Mouse (Mus musculus): ENCODE data around the gene Zbtb16. TPM values are rescaled to one million over a fixed set of nuclear protein-coding genes. Genes with fewer than 3 reads are reported as not detected.
A peak's percentile ranks its signal among the peaks of the same experiment; 100 is the strongest.

The Zbtb16 gene
- total RNA-seq, 2 experiments from 2014 or later: 103 TPM

DNA sequence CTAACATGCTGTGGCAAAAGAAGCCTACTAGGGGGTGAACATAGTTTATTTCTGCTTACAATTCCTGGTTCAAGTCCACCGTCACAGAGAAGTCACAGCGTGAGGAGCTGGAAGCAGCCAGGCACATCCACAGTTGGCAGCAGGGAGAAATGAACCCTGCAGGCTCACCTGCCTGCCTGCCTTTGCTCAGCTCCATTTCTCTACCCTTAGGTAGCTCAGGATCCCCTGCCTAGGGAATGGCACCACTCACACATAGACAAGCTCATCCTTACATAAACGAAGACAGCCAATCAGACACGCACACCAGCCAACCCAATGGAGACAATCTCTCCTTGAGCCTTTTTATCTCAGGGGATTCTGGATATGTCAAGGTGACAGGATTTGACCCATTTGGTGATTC is 87.3 kb downstream of the Zbtb16 start:
- no peak for DNase-seq (ENCODE audit: extremely low spot score in 1 of 2, low spot score in 1 of 2)

DNA sequence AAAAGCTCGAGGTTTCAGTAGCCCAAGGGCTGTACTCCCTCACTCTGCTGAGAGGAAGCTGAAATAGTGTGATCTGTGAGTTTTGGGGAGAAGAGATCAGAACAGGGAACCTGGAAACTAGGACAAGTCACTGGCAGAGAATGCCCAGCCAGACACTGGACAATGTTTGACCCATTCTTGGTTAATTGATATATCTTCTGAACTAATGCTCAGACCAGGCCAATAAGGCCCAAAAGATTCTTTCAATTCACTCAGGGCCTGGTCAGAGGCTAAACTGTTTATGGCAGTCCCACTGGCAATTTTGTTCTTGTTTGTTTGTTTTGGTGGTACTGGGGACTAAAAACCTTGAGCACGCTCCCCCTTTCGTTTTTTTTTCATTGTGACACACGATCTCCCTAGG is 87.8 kb downstream of the Zbtb16 start:
- DNase-seq (ENCODE audit: extremely low spot score in 1 of 2, low spot score in 1 of 2): no peak

DNA sequence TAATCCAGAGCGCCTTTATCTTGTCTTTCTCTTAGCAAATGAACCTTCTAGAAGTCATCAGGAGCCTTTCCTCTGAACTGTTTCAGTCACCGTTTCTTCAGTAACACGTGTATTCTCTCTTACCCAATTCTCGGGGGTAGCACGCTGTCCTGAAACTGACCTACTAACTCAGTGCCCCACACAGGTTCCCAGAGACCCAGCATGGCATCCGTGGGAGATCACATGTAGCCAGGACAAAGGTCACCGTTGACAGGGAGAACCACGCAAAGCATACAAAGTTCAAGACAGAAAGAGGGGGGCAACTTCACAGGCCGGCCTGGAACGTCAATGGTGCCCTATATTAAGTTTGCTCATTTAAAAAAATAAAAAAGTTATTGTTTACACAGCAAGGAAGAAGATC is 89.5 kb downstream of the Zbtb16 start:
- no peak for DNase-seq (ENCODE audit: extremely low spot score in 1 of 2, low spot score in 1 of 2)

DNA sequence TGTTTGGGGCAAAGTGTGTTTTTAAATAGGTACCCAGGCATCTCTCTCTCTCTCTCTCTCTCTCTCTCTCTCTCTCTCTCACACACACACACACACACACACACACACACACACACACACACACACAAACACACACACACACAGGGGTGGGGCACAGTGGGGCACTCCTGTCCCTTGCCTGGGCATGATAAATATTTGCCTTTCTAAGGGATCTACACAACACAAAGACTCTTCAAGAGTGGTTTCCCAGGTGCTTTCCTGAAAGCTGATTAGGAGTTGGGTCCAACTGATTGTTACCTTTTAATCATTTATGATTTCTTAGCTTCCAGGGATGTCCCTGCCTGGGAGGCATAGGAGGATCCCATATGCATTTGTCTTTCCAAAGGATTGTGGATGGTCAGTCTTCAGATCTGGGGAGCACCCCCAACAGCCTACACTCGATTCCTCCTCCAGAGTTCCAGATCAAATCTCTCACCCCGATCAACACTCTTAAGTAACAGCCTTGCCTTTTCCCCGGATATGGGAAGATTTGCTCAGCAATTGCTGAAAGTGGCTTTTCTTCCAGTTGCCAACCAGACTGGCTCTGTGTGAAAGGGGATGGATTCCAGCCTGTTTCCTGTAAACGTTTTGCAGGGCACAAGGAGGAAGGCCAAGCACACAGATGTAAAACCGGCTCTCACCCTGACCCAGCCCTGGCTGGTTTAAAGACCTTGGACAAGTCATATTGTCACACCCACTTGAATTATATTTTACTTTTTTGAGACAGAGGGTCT is 90.5 kb downstream of the Zbtb16 start:
- DNase-seq (ENCODE audit: extremely low spot score in 1 of 2, low spot score in 1 of 2): no peak

DNA sequence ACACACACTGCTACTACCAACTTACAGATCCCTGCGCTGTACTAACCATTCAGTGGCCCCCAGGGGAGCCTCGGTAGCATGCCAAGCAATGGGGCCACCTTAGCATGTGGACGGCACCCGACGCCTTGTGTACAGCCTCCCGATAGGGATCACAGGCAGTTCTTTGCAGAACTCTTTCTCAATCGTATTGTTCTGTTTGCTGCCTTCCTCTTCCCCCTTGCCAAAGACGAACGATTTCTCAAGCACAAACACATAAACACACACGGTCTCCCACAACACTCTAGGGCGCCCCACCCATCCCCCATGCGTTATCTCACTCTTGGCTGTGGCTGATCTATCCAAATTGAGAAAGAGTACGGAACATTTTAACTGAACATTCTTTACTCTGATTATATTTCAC is 91.1 kb downstream of the Zbtb16 start:
- DNase-seq (ENCODE audit: extremely low spot score in 1 of 2, low spot score in 1 of 2): no peak

DNA sequence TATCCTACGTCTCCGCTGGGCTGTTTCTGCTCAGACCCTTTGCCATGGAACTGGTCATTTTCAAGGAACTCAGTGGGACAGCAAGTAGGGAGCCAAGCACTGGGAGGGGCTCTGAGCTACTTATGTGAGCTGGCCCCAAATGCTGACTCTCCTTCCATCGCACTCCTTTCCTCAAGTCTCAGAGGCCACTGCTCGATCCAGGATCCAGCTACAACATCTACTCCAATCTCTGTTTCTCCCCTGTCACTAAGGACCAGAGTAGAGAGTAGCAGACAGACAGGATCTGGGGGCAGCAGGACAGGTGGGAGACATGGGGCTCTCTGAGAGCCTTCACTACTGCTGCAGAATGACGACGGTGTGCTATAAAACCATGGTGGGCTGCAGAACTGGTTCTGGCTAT is 91.6 kb downstream of the Zbtb16 start:
- no peak for DNase-seq (ENCODE audit: extremely low spot score in 1 of 2, low spot score in 1 of 2)

DNA sequence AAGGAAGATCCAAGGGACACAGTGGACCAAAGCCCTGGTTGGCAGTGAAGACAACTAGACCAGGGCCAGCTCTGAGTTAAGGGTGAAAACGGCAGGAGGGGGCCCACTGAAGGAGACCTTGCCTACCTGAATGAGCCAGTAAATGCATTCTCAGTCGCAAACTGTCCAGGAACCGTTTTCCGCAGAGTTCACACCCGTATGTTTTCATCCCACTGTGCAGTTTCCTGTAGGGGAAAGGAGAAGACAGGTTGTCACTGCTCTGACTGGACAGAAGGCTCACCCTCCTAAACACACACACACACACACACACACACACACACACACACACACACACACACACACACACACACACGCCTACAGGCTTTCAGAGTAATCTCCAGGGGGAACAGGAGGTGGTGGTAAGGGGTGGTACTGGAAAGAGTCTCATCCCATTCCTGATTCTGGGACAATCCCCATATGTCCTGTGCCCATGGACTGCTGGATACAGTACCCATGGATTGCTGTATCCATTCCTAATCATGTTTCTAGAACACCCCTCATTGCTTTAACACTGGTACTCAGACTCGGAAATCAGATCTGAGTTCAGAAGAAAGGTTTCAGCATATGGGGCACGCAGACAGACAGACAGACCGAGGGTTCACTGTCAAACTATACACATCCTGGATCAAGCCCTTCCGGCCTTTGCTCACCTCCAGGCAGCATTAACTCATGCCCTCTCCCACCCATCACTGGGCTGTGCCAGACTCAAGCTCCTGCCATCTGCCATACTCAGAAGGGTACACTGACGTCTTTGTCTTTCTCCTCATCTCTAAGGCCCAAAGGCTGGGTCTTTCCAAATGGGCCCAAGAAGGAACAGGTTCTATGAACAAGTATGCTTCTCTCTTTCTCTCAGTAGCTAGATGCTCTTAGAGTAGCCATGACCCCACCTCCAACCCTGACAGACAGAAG is 92.4 kb downstream of the Zbtb16 start:
- DNase-seq (ENCODE audit: extremely low spot score in 1 of 2, low spot score in 1 of 2): no peak

DNA sequence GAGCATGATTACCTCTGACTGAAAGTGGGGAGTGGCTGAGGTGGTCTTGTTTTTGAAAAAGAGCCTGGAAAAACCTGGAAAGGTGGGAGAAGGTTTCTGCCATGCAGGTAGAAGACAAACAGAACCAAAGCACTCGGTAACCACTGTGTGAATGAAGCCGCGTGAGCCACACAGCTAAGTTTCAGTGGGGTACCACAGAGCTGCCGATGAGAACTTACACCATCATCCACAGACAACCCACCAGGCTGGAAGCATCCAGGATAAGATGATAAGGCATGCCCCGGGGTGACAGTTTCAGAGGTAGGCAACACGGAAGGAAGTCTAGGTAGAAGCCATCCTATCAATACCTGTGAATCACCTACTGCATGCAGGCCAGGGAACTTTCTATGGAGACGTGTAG is 93.9 kb downstream of the Zbtb16 start:
- no peak for DNase-seq (ENCODE audit: extremely low spot score in 1 of 2, low spot score in 1 of 2)

DNA sequence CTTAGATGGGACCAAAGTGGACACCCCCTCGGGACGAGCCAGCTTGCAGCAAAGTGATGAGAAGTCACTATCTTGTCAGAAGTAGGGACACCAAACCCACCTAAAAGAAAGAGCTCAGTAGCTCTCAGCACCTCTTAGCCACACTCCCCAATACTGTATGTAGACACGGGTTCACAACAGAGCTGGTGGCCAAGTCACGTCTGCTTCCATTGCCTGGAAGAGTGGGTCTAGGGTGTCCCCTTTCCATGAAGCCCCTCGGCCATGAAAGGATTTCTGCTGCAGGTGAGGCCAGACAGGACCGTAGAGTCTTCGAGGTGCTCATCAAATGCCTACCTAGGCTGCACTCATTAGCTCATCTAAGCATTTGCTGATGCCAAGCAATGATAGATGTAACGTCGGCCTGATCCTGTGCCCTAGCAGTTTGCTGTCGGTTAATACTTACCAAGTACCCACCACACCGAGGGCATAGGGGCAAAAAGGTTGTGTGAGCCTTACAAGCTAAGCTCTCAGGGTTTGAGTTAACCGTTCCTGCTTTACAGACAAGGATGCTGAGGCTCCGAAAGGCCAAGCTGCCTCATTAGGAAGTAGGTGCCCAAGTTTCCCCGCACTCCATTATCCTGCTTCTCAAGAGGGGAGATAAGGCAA is 94.5 kb downstream of the Zbtb16 start:
- DNase-seq (ENCODE audit: extremely low spot score in 1 of 2, low spot score in 1 of 2): no peak

DNA sequence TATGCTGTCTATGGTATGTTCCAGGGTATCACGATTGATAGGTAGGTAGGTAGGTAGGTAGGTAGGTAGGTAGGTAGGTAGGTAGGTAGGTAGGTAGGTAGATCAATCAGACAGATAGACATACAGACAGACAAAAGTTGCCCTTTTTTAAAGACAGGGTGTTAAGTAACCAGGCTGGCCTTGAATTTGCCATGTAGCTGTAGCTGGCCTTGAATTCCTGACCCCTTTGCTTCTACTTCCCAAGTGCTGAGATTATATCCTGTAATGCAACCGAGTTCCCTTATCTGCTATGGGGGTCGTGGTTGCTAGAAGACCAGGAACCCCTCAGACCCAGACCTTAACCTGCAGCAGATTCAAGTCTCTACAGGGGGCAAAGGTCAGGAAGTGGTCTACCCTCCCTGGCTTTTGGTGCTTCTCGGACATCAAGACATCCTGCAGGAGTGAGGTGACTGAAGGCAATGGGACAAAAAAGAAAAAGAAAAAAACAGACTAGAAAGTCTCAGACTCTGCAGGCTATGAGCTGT is 95.2 kb downstream of the Zbtb16 start:
- DNase-seq (ENCODE audit: extremely low spot score in 1 of 2, low spot score in 1 of 2): no peak

DNA sequence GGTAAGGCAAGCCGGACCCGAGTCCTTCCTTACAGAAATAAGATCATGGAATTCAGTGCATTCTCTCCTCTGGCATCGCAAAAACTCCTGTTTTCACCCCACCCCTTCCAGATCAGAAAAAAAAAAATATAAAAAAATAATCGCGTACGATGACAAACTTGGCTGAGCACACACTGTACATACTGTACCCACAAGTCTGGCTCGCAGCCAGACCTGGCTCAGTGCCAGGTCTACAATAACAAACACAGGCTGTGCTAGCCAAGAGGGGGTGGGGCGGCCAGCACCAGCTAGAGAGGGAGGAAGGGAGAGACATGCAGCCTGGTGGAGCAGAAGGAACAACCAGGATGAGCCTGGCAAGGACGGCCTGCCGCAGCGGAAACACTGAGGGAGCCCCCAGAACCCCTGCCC is 95.9 kb downstream of the Zbtb16 start:
- DNase-seq (ENCODE audit: extremely low spot score in 1 of 2, low spot score in 1 of 2): peak; percentile 89 to 95

DNA sequence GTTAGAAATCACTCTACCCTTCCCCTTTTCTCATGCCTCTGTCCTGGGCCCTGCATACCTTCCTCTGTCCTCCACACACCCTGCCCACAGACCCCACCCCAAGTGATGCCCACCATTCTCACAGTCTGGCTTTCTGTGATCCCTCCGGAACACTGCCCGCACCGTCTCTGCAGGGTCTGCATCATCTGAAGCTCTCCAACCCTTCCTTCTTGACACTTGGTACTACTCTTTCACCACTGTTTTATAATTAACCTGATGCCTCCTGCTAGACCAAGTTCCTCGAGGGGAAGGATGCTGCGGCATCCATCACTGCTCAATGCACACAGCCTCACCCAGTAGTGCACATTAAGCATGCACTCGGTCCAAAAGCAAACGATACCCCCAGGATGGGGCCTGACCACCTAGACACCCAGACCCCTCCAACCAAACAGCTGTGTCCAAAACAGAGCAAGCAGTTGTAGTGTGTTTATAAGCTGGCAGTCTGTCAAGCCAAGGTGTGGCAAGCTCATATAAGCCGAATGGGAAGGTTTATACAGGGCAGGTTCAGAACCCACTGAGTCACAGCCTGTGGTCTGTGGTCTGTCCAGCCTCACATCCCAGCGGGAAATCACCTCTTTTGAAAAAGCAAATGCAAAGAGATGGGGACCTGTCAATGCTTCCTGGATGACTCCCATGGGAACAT is 97.1 kb downstream of the Zbtb16 start:
- DNase-seq (ENCODE audit: extremely low spot score in 1 of 2, low spot score in 1 of 2): no peak

DNA sequence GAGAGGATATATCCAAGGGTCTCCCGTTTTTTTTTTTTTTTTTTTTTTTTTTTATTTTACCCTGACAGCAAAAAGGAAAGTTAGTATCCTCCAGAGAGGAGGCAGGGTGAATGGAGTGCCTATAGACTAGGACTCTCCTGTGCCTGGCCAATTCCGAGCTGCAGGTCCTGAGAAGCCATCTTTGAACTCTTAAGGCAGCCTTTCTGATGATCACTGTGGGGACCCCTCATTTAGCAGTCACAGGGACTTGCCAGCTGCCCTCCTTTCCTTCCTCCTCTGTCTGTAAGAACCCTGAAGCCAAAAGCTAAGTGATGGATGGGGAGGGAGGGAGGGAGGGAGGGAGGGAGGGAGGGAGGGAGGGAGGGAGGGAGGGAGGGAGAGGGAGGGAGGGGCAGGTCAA is 98.1 kb downstream of the Zbtb16 start:
- DNase-seq (ENCODE audit: extremely low spot score in 1 of 2, low spot score in 1 of 2): no peak

DNA sequence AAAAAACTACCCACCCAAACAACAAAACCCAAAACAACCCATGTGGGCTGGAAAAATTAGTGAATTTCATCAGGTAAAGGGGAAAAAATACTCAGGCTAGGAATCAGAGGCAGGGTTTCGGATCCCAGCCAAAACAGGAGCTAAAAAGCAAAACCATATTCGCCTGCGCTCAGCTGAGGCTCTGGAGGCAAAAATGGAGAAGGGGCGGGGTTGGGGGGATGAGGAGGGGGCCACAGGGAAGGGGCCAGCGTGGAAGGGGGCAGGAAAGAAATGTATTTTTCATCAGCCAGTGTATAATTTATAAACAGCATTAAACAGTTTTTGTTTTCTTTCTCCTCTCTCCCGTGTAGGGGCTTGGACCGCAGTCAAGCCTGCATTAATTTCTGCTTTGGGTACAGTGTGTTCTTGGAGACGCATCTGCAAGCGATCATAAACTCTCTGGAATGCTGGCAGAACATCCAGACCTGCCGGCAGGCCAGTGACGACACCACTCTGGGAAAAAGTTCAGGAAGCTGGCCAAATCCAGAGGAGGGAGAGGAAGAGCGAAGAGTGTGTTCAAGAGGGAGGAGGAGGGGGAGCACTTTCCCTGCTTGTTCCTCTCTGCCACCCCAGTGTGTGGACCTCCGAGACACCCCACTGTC is 98.7 kb downstream of the Zbtb16 start:
- peak; percentile 58 to 66 for DNase-seq (ENCODE audit: extremely low spot score in 1 of 2, low spot score in 1 of 2)

DNA sequence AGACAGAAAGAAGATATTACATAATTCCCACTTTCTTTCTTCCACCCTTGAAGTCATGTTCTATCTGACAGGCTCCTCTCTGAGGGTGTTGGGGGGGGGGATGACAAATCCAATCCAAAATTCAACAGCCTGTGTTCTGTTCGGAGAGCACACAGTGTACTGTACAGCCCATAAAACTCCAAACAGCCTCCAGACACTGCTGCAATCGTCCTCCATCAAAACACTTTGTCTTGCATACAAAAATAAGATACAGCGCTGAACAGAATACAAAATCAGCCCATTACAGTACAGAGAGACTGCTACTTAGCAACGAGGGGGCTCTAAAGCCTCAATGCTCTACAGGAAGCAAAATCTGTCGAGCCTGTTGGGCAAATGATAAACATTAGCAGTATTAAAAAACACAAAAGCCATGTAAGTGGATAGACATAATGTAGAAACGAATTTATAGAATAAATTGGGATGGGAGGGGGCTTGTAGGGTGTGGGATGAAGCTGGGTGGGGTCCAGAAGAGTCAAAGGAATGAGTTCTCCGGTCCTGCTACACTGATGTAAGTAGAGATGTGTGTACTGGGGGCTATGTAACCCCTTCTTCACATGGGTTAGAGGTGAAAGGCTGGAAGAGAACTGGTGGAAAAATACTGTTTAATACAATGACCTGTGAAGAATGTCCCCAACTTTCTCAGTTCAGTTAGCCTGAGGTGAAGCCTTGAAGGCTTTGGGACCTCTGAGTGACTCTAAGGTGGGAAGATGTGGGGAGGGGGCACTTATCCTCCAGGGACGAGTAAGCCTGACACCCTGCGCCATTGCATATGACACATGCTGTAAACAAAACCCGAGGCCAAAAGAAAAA is 99.4 kb downstream of the Zbtb16 start:
- DNase-seq (ENCODE audit: extremely low spot score in 1 of 2, low spot score in 1 of 2): no peak

DNA sequence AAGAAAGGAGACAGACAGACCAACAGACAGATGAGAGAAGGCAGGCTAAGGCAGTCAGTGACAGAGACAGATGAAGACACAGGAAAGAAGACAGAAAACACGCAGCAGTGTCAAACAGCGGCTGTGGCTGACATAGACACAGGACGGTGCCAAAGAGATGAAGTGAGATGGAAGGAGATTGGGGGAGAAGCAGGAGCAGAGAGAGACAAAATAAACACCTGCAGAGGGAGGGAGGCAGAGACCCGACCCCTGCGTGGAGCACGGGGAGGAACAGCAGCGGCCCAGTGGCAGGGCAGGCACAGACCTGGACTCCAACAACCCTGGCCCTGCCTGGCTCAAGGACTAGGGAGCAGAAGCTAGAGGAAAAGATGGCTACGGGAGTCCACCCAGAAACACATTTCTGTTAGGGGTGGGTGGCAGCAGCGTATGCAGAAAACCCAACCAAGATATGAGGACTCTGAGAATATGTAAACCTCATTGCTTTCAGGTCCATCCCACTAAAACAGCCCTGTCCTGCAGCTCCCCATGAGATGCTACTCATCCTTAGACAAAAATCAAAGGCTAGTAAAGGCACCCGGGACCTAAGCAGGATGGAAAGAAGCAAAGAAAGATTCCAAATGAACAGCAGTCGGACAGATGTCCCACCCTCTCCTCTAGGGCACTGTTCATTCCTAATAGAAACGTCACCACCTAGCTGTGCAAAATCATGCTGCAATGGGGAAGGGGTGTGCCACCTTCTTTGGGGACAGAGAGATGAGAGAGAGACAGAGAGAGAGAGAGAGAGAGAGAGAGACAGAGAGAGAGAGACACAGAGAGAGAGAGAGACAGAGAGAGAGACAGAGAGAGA is 100.3 kb downstream of the Zbtb16 start:
- no peak for DNase-seq (ENCODE audit: extremely low spot score in 1 of 2, low spot score in 1 of 2)

DNA sequence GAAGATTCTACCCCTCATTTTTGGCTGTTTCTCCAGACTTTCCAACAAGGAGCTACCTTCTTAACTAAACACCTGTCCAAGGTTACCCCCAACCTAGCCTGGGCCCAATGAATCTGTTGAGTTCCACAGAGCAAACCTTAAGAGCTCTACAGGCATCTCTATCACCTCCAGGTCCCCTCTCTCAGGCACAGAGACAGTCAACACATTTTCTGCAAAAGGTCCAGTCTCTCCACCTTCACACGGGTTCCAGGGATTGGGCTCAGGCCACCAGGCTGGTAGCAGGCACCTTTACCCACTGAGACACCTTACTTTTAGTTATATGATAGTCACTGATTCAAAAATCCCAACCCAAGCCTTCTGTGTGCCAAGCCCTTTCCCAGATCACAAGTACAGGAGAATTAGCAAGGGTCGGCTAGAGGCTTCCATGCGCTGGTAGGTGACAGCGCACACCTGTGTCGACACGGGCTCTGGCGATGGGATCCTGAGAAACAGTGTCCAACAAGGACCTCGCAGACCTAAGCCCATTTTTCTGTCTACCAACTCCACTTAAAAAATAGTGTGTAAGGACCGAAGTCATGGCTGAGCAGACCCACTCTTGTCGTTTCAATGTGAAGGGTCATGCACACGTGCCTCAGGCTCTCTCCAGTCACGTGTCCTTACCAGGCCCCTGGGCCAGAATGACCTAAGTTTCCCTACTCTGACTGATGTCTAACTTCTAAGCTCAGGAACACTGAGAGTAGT is 101.1 kb downstream of the Zbtb16 start:
- DNase-seq (ENCODE audit: extremely low spot score in 1 of 2, low spot score in 1 of 2): no peak
